Mouse (Mus musculus): Measurements from ENCODE around the gene Bves.

DNA sequence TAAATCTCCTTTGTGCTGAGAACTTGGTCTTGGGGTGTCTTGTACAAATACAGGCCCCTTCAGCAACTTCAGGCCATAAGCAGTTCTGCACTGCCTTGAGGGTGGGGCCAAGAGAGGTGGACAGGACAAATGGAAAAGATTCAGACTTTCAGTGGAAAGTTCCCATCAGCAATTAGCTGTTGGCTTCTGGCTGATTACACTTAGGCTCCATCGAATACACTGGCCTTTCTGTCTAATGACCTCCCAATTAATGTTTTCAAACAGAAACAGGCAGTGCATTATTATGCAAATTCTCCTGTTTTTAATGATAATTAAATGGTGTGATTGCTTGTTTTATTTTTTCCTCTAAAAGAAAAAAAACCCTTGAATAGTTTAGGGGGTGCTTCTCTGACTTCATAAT, 11.4 kb upstream of the Bves start:
- TF ChIP-seq GATA1 (IDR thresholded peaks at IDR 0.05; ENCODE audit: low read length) (no peak), TAL1 (IDR thresholded peaks at IDR 0.05; ENCODE audit: low read length) (no peak)

Data from erythroblast, embryonic 14.5 days (primary cell).